Mouse (Mus musculus) thymus, adult 2 months (tissue): ENCODE measurements at regions not wholly inside any gene's neighbourhood (a gene's known extent, or its start where the extent isn't known, plus 50 kb on each side); places are given as distances from the start of the nearest gene placed in this dataset.

Source experiments
- CTCF ChIP-seq: fragments of 200-500 bp; IDR thresholded peaks from 2 replicates; pipeline ENCODE4 v1.5.1; 2012; ENCODE audit warnings: mild to moderate bottlenecking, control low read depth, low read length, moderate library complexity, borderline replicate concordance; ENCODE audit not compliant: control insufficient read depth, poor library complexity, insufficient read depth; ENCODE audit errors: extremely low read depth
- POLR2A ChIP-seq: fragments of 200-500 bp; IDR thresholded peaks from 2 replicates; pipeline ENCODE4 v1.6.1; 2012; ENCODE audit warnings: mild to moderate bottlenecking, low read length, control low read depth, moderate library complexity; ENCODE audit not compliant: control insufficient read depth, poor library complexity, insufficient read depth; ENCODE audit errors: extremely low read depth

- TF ChIP-seq CTCF, result no peak
- TF ChIP-seq POLR2A, result no peak
These were observed 1062.8 kb upstream of the Acvr2a start for GRCm38 (mm10) chr2:47750997-47751623.
